Mouse (Mus musculus): ENCODE measurements at regions not wholly inside any gene's neighbourhood (a gene's known extent, or its start where the extent isn't known, plus 50 kb on each side); places are given as distances from the start of the nearest gene placed in this dataset.

- no peak for DNase-seq (ENCODE audit: low spot score)
Observed at GRCm38 (mm10) chr2:159145980-159146379, 351.4 kb downstream of the Dhx35 start.

- peak; percentile 27 for DNase-seq (ENCODE audit: low spot score)
Observed at GRCm38 (mm10) chr2:159163985-159164384, 369.4 kb downstream of the Dhx35 start.

- DNase-seq (ENCODE audit: low spot score), result no peak
Observed at GRCm38 (mm10) chr2:159168553-159169064, 374.0 kb downstream of the Dhx35 start.

- DNase-seq (ENCODE audit: low spot score), result no peak
Observed at GRCm38 (mm10) chr2:159196156-159196555, 401.5 kb downstream of the Dhx35 start.

GRCm38 (mm10) chr2:159232266-159232665 is 437.7 kb downstream of the Dhx35 start:
- DNase-seq (ENCODE audit: low spot score), result no peak

GRCm38 (mm10) chr2:159235000-159235399 is 440.4 kb downstream of the Dhx35 start:
- no peak for DNase-seq (ENCODE audit: low spot score)

GRCm38 (mm10) chr2:159250065-159250464 is 455.5 kb downstream of the Dhx35 start:
- DNase-seq (ENCODE audit: low spot score), result no peak

- no peak for DNase-seq (ENCODE audit: low spot score)
Observed at GRCm38 (mm10) chr2:159250993-159251665, 456.5 kb downstream of the Dhx35 start.

- no peak for DNase-seq (ENCODE audit: low spot score)
Observed at GRCm38 (mm10) chr2:159270221-159271080, 475.8 kb downstream of the Dhx35 start.

GRCm38 (mm10) chr2:159278896-159279295 is 484.3 kb downstream of the Dhx35 start:
- DNase-seq (ENCODE audit: low spot score), result no peak

DNA sequence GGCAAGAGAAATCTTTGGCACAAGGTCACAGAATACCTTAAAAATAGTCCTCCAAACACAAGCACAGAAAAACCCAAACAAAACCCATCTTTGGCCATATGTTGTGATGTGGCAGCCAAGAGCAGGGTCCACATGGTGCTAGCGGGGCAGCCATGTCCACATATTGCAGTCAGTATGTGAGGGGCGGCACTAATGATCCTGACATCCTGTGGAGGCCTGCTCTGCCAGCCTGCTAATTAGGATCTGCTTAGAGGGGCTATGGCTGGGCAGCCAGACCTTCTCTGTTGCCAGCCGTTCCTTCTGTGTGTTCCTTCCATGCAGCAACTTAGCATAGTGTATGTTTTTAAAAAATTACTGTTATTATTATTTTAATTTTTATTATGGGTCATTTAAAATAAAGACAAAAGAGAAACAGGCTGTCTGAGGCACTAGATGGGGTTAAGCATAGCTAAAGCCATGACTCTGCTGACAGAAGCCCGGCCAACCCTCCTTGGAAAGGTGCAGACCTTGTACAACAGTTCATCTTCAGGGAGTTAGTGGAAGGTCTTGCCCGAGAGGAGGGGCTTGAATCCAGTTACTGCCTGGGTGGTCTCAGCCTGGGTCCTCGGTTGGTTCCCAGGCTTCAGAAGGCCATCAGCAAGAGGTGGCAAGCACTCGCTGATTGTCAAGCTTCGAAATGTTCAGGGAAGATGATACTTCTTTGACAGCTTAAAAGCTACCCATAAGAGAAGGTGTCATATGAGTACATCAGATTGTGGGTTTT is 487.1 kb downstream of the Dhx35 start:
- no peak for DNase-seq (ENCODE audit: low spot score)

DNA sequence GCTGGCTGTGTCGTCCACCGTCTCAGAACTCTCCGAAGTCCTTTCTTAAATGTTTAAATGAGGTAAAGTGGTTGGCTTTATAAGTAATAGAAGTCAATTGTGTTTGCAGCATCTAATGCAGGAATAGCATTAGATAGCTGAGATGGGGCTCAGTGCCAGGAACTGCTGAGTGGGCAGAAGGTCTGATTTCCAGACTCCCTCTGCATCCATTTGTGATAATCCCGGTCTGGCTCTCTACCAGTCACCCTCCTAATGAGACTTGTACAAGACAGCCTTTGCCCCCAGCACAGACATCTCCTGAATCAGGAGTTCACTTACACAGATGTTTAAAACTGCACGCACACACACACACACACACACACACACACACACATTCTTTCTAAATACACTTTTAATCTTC is 489.5 kb downstream of the Dhx35 start:
- no peak for DNase-seq (ENCODE audit: low spot score)

- no peak for DNase-seq (ENCODE audit: low spot score)
Observed at GRCm38 (mm10) chr2:159284525-159285189, 490.1 kb downstream of the Dhx35 start.

GRCm38 (mm10) chr2:159287996-159288563 is 493.5 kb downstream of the Dhx35 start:
- DNase-seq (ENCODE audit: low spot score), result no peak

GRCm38 (mm10) chr2:159290081-159290480 is 495.5 kb downstream of the Dhx35 start:
- no peak for DNase-seq (ENCODE audit: low spot score)

GRCm38 (mm10) chr2:159307001-159307400 is 512.4 kb downstream of the Dhx35 start:
- DNase-seq (ENCODE audit: low spot score), result no peak

DNA sequence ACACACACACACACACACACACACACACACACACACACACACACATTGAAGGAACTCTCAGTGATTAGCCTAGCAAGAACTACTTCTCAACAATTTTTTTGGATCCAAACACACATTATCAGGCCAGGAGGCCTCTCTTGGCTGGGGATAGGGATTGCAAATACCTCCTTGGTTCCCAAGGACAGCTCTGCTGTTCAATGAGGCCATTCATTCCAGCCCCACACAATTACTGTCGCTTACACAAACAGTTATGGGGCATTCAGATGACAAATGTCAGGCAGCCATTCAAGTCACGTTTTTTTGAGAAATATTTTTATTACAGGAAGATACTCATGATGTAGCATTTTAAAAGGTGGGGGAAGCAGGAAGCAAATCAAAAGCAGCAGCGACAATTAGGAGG is 540.1 kb downstream of the Dhx35 start:
- no peak for DNase-seq (ENCODE audit: low spot score)

- no peak for DNase-seq (ENCODE audit: low spot score)
Observed at GRCm38 (mm10) chr2:159336646-159337045, 542.0 kb downstream of the Dhx35 start.

- no peak for DNase-seq (ENCODE audit: low spot score)
Observed at GRCm38 (mm10) chr2:159343624-159344560, 549.3 kb downstream of the Dhx35 start.

- no peak for DNase-seq (ENCODE audit: low spot score)
Observed at GRCm38 (mm10) chr2:159354247-159354646, 559.6 kb downstream of the Dhx35 start.

Data from ovary, postnatal 14 days (tissue).